Mouse (Mus musculus) neutrophil, adult 5-6 weeks (primary cell): Measurements from ENCODE around the gene Cabp2. TPM values are rescaled to one million over a fixed set of nuclear protein-coding genes. Genes with fewer than 3 reads are reported as not detected.
"Not testable (repeated sequence)": the region's sequence is repeated elsewhere in the genome, so short reads cannot be mapped to it uniquely, and the experiment has no call there.

Experiments used
- ATAC-seq: fragments of 151-379, 151-347 bp; 2 replicates; pipeline ENCODE4 v1.8.0; 2017; ENCODE audit warnings: mild to moderate bottlenecking, moderate TSS enrichment; ENCODE audit not compliant: insufficient number of reproducible peaks, poor library complexity, low FRiP score, severe bottlenecking; ENCODE audit errors: extremely low read depth
- total RNA-seq: library from RNA; stranded (forward); fragments of 200-1000 nt; gene quantifications from 2 replicates; pipeline ENCODE4 v1.2.3, GENCODE M21; 2017

The Cabp2 gene
- total RNA-seq, 1 experiment from 2014 or later = not detected

- ATAC-seq = no peak
These were observed 33.8 kb downstream of the Cabp2 start for GRCm38 (mm10) chr19:4115144-4115543.

- no peak for ATAC-seq
These were observed 34.4 kb downstream of the Cabp2 start for GRCm38 (mm10) chr19:4115816-4116215.

GRCm38 (mm10) chr19:4117006-4117405, 35.6 kb downstream of the Cabp2 start:
- ATAC-seq = no peak

GRCm38 (mm10) chr19:4118350-4118749, 37.0 kb downstream of the Cabp2 start:
- ATAC-seq = no peak

- no peak for ATAC-seq
These were observed 38.5 kb downstream of the Cabp2 start for GRCm38 (mm10) chr19:4119716-4120487.

GRCm38 (mm10) chr19:4120496-4120895, 39.1 kb downstream of the Cabp2 start:
- no peak for ATAC-seq

- ATAC-seq = peak; percentile 71
These were observed 39.9 kb downstream of the Cabp2 start for GRCm38 (mm10) chr19:4121097-4121805.

- not testable (repeated sequence) for ATAC-seq
These were observed 40.5 kb downstream of the Cabp2 start for GRCm38 (mm10) chr19:4121896-4122295.

GRCm38 (mm10) chr19:4122411-4123370, 41.3 kb downstream of the Cabp2 start:
- ATAC-seq = no peak

GRCm38 (mm10) chr19:4124432-4124831, 43.1 kb downstream of the Cabp2 start:
- no peak for ATAC-seq

- not testable (repeated sequence) for ATAC-seq
These were observed 43.9 kb downstream of the Cabp2 start for GRCm38 (mm10) chr19:4125268-4125667.

- peak; percentile 73 for ATAC-seq
These were observed 44.6 kb downstream of the Cabp2 start, which contains the start of gene Aip for GRCm38 (mm10) chr19:4125741-4126696. TSS of gene Aip (minus strand) at chr19:4125858.

- no peak for ATAC-seq
These were observed 45.5 kb downstream of the Cabp2 start for GRCm38 (mm10) chr19:4126759-4127495.

GRCm38 (mm10) chr19:4129462-4129861, 48.1 kb downstream of the Cabp2 start:
- no peak for ATAC-seq

GRCm38 (mm10) chr19:4130106-4130505, 48.7 kb downstream of the Cabp2 start:
- ATAC-seq = no peak

GRCm38 (mm10) chr19:4131075-4131474, 49.7 kb downstream of the Cabp2 start:
- no peak for ATAC-seq

GRCm38 (mm10) chr19:4131768-4132167, 50.4 kb downstream of the Cabp2 start:
- no peak for ATAC-seq
